Mouse (Mus musculus) left cerebral cortex, postnatal 36 days (tissue): ENCODE measurements around the gene Fbxo2. TPM values are rescaled to one million over a fixed set of nuclear protein-coding genes. Genes with fewer than 3 reads are reported as not detected.

Experiments
- DNase-seq, 2 experiments: peaks; one replicate each; pipeline ENCODE4 v3.0.0; 2021 to 2022; ENCODE audit warnings: low spot score in 2 of 2, mixed read lengths in 1 of 2
- intact Hi-C: fragments of 180-260 bp; cut with DNase I; formaldehyde crosslinking; loops from one replicate; pipeline ENCODE4 v1.15.1; 2025
- microRNA-seq: library from miRNA; unstranded; fragments of <30 nt; microRNA quantifications from one replicate; pipeline ENCODE4 v1.2.0, GENCODE M21; 2022
- total RNA-seq, 2 experiments: library from RNA; stranded (reverse); gene quantifications; 2 replicates each; pipeline ENCODE4 v1.2.3; 2021

Gene Fbxo2
- total RNA-seq, 2 experiments from 2014 or later = 96.6 to 113 TPM

DNA sequence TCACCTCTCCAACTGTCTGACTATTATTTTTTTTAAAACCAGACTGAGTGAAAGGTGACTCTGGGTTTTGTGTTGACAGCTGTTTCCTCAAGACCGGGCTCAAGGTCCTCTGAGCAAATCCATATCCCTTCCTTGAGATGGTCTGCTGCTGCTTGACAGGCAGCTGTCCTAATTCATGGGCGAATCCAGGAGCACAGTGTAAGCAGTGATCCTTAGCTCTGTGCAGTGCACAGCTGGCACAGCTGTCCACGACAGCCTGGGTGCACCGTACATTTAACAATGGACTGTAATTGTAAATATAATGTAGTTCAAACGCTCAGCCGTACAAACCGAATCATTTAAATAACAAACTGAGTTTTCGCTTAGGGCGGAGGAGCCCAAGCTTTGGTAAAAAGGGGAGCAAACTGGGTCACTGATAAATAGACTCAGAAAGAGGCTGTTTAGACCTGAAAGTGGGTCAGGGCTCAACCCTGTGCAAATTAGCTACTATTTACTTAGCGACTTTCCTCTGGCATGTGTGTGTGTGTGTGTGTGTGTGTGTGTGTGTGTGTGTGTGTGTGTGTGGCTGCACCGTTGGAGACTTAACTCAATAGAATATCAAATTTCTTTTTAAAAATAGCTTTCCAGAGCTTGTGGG lies 55.0 kb downstream of the Fbxo2 start:
- intact Hi-C loops = loop anchor here (5.0 kb wide), 1 partner anchor 43 kb away; no protein-coding TSS in a partner anchor
- no peak for DNase-seq

Small RNA genes lying within 50 kb of the gene (microRNA-seq; reads per million reads assigned to microRNA genes)
- gene Mir7022 = not detected

Other genes starting within 250 kb of the Fbxo2 start
- 10 to 100 TPM; 15.7 to 16.5 TPM for gene Plod1, start 223.9 kb upstream of the Fbxo2 start, total RNA-seq
- 10 to 100 TPM; 27.4 to 29.1 TPM for gene 2510039O18Rik, start 219.7 kb upstream of the Fbxo2 start, total RNA-seq
- not detected for gene Nppb, start 174.8 kb upstream of the Fbxo2 start, total RNA-seq
- not detected for gene Nppa, start 159.9 kb upstream of the Fbxo2 start, total RNA-seq
- gene Clcn6, start 121.8 kb upstream of the Fbxo2 start, total RNA-seq = 10 to 100 TPM; 77.1 to 79.7 TPM
- gene Mthfr, start 121.5 kb upstream of the Fbxo2 start, total RNA-seq = 10 to 100 TPM; 26.6 to 38.0 TPM
- gene Agtrap, start 72.6 kb upstream of the Fbxo2 start, total RNA-seq = 1 to 10 TPM; 5.9 to 7.7 TPM
- gene Mad2l2, start 30.2 kb upstream of the Fbxo2 start, total RNA-seq = 10 to 100 TPM; 14.7 to 15.2 TPM
- under 1 TPM; 0.43 to 0.47 TPM for gene Draxin, start 29.9 kb upstream of the Fbxo2 start, total RNA-seq
- 10 to 100 TPM; 26.8 to 33.5 TPM for gene Fbxo6, start 8.5 kb upstream of the Fbxo2 start, total RNA-seq
- gene Fbxo44, start 139 bp upstream of the Fbxo2 start, total RNA-seq = 100 to 1,000 TPM; 143 to 156 TPM
- 10 to 100 TPM; 24.3 to 34.8 TPM for gene Disp3, start 127.3 kb downstream of the Fbxo2 start, total RNA-seq